Mouse (Mus musculus) mesoderm, embryonic 11.5 days (tissue): ENCODE measurements around the gene Dclk3.

Source experiments
- DNase-seq: peaks from one replicate; pipeline ENCODE4 v3.0.0-alpha.2; 2012; ENCODE audit warnings: low read depth, low spot score

Dclk3 gene

DNA sequence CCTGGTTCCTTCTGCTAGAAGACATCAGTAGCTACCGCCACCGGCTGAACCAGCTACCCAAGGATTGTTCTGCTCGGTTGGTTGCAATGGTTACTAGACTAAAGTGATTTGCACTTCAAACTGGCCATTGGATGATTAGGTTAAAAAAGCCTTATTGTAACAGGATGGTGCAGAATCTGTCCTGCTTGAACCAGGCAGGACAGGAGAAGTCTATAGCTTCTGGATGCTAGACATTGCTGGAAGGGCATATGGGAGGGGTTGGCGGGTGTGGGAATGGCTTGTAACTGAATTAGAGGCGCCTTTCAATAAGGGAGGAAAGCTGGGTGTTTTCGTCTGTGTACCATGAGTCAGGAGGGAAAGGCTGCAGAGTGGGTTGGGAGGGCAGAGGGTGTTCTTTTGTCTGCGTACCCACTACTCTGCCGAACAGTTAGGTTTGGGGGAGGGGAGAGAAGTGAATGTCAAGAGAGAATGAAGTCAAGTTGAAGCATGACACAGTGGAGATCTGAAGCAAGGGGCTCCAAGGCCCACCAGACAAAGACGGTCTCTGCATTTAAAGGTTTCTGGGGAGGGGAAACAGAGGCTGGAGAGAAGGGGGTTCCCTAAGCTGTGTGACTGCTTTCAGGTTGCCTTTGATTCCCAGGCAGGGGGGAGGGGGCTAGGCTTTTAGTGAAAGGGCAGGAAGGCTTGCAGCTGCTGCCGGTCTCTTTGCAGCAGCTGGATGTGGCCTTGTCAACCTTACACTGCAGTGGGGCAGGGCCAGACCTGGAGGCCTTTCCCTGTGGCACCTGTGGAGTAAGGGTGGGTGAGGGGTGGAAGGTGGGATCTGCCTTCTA, 48.0 kb downstream of the Dclk3 start:
- DNase-seq = no peak

DNA sequence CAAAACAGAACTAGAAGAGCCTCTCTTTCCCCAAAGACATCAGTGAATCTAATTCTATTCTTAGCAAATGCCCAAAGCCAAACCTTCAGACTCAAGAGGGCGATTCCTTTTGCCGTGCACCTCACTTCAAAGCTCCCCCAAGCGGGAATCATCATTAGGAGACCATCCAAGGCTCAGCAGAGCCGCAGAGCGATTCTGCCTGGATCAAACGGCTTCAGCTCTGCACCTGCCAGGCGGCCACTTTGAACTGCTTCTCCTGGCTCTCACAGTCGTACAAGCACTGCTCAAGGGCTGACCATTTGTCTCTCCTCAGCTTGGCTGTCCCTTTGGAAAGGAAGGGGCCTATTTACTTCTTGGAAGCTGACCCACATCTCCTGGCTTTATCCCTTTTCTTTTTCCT, 51.7 kb downstream of the Dclk3 start:
- no peak for DNase-seq

DNA sequence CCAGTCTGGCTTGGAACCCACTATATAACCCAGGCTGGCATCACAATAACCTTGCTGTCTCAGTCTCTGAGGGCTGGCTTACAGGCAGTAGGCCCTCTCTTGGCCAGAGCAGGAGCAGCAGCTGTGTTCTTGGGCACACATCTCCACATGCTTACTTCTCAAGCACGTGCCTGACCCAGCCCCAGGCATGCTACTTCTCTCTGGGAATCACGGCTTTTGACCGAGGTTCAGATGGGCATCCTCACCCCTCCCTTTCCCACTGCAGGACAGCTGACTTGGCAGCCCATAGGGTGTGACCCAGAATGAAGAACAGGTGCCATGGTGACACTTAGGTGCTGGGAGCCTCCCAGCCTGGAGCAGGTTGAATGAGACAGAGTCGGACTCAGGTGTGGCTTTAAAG, 52.4 kb downstream of the Dclk3 start:
- no peak for DNase-seq

DNA sequence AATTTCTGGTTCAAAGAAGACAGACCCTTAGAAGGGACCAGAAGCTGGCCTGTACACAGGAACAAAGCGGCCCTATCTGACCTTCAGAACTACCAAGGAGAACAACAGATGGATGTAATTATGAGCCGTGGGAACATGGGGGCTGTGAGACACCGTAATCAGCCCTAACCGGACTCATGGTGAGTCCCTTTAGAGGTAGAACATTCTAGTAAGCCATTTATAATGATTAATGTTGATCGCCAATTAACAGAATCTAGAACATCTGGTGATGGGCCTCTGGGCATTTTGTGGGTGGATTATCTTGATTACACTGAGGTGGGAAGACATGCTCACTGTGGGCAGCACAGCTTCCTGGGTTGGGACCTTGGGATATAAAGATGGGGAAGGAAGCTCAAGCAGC, 54.6 kb downstream of the Dclk3 start:
- no peak for DNase-seq

DNA sequence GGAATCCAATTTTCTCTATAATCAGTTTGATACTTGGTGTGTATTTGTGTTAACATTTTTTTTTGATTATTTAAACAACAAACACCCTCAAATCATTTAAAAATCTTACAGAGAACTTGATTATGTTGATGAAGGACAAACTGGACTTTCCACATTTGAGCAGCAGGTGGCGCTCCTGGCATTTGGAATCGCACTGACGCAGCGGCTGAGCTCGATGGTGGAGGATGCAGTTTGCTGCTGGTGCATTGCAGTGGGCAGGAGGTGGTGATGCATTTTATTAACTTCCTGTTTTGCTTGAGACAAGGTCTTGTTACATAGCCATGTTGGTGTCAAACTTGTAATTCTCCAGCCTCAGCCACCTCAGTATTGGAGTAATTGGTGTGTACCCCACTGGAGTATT, 56.7 kb downstream of the Dclk3 start:
- DNase-seq = peak; percentile 77

DNA sequence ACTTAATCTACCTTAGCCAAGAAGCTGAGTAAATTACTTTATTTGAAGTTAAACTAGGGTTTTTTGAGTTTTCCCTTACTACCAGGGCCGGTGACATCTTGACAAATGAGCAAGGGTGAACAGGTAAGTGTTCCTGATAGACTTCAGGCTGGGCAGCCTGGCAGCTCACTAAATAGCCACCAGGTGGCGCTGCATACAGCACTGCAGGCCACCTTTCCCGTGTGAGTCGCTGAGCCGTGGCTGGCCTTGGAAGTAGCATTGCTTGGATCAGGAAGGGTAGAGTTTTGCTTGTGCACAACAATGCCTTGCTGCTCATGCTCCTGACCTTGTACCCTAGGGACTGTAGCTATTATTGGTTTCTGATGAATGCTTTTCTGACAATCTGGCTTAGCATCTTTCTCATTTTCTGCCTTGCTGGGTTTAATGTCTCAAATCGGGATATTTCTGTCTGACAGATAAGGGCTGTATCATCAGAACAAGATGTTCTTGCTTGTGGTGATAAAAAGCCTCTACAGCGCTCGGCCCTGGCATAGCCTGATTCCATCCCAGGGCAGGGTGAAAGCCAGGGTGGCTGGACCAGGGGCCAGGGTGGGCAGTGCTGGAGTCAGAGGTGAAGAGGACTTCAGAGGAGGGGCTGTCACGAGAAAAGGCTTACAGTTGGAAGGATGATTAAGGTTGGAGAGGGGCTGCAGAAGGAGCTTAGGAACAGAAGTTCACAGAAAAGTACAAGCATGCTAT, 58.4 kb downstream of the Dclk3 start:
- peak; percentile 84 for DNase-seq

DNA sequence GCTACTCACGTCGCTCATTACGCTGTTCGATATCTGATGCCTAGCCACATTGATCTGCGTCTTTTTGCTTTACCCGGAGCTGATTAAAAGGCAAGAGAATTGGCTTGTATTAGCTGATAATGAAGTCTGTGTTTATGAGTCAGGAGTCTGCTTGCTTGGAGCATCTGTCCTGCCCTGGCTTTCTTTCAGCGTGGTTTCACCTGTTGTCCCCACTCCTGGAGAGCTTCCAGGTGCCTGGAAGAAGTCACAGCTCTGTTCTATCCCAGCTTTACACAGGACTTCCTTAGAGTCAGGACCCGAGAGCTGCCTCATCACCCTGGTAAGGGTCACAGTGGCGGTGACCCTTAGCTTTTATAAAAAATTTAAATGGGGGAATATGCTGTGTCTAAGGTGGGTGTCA, 61.3 kb downstream of the Dclk3 start:
- no peak for DNase-seq

DNA sequence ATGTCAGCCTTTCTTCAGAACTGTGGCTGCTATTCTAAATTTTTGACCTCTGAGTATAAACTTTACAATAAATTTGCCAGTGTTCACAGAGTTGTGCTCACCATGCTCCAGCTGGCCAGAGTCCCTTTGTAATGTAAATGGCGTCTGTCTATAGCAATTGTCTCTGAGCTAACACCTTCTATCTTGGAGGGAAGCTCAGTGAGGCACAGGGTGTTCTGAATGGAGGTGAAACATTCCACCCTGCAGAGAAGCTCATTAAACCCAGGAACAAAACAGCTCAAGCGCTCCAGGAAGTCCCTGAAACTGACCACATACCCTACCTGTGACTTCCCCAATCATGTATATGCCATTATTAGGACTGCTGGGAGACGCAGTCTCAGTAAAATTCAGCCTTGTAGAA, 67.2 kb downstream of the Dclk3 start:
- no peak for DNase-seq

DNA sequence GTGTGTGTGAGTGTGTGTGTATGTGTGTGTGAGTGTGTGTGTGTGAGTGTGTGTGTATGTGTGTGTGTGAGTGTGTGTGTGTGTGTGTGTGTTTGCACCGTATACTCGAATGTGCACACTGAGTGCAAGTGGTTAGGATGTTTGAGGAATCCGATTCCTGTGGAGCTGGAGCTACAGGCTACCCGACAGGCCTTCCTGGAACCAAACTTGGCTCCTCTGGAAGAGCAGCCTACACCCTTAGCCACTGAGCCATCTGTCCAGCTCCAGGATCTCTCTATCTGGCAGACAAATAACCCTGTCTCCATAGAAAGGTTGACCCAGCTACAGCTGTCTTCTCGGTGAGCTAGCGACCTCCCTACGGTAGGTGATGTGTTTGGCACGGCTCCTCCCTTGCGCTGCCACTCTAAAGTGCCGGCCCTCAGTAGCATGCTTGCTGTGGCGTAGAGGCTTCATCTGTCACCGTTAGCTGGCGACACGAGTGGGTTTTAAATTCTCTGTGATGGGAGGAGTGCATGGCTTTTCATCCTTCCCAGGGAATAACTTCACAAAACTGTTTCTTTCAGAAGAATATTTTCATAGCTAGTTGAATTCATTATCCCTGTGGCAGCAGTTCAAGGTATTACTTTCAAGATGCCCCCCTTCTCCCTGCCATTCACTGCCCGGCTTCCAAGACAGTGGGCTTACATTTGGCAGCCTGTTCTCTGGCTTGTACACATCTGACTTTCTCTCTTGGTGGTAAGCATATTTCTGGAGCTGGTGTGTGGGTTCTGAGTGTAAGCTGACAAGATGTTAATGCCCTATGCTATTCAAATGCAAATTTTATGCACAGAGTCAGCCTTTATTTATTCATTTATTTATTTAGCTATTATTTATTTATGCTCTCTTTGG, 75.9 kb downstream of the Dclk3 start:
- DNase-seq = no peak

DNA sequence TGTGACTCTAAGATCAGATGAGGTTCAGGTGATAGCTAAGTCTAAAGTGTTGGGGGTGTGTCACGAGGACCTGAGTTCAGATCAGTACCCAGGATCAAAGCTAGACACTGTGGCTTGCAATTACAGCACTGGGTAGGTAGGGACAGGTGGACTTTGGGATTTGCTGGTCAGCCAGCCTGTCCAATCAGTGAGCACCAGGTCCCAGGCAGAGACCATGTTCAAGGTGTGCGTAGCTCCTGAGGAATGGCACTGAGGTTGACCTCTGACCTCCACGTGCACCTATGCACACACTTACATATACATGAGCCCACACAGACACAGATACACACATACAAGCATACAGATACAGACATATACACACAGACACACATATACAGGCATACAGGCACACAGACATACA, 76.7 kb downstream of the Dclk3 start:
- no peak for DNase-seq

DNA sequence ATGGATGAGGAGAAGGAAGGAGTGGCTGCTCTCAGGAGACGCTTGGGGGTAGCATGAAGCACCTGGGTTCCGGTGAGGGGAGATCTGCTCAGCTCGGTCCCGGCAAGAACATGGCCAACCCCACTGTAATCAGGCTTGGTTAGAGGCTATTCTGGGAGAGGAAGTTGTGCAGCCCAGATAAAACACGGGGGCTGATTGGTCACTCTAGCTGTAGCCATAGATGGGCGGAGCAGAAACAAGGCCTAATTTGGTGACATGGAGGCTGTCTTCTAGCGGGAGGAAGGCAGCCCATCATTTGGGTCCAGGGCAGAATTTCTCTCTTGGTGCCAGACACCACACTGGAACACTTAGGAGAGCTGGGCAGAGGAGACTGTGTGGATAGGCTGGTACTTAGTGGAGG, 83.3 kb downstream of the Dclk3 start:
- DNase-seq = no peak

DNA sequence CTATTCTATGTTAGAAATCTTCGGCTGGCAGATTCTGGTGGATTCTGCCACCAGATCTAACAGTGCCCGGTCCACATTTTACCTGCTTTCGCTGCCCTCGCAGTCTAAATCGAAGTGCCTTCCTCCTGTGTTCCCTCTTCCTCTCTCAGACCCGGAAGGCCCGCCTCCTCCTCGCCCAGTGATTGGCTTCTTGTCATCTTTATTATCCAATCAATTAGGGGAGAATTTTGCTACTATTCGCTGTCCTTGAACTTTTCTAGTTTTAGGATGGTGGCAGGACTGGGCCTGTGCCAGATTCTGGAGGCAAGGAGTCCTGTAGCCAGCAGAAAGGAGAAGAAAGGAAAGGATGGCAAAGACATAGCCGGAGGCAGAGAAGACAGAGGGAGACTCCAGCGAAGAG, 84.2 kb downstream of the Dclk3 start:
- DNase-seq = no peak

DNA sequence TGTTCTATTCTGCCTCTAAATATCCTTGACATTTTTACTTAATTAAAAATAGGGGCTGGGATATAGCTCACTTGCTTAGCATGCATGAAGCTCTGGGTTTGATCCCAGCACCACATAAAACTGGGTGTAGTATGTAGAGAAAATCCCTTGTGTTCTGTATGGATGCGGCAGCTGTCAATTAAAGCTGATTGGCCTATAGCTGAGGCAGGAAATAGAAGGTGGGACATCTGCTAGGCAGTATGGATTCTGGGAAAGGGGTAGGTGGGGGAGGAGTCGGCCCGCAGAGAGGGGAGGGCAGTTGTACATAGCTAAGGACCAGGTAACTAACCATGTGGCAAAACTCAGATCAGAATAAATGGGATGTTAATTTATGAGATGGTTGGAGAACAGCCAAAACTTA, 85.0 kb downstream of the Dclk3 start:
- DNase-seq = no peak

DNA sequence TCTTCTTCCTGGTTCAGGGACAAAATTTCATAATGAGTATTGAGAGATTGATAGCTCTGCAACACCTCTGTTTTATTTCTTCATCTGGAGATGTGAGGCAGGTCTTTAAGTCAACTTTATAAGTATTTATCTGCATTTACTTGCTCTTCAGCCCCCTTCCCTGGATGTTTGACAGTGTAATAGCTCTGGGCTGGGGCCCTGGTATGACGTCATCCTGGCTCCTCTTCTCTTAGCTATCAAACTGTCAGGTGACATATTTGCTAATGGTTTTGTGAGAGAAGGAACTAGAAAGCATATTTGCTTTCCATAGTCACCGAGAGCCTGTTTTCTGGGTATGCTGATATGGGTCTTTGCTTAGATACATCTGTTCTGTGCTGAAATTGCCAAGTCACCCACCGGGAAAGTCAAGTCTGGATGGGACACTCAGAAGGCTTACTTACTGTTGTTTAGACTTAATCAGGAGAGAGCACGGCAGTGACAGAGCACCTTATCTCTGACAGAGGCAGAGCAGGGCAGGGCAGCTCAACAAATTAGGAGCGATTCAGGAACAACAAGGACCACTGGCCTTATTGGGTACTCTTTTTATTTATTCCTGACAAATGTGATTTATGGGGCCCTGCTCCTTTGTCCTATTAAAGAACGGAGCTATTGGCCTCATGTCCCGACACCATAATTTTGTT, 96.0 kb downstream of the Dclk3 start:
- DNase-seq = peak; percentile 37

DNA sequence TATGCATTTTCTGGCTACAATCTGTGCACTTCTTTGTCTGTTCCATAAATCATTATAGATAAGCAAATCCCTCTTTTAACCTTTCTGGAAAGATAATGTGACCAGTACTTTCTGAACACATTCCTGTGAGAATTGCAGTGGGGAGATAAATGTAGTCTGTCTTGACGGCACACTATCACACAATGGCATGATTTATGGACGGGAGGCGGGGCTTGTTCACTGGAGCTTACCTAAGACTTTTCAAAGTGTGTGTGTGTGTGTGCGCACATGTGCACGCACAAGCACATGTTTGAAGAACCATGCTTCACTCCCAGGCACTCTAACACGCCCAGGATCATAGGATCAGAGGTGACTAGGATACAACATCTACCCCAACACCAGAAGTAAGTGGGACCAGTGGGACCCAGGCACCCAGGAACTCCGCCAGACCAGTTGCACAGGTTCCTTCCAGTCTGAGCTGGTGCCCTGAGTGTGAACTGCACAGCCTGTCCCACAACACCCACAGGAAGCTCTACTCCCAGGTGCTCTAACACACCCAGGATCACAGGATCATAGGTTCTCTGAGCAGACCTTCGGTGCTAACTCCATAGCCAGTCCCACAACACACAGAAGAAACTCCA, 96.7 kb downstream of the Dclk3 start:
- peak; percentile 44 for DNase-seq
